Mouse (Mus musculus) heart, embryonic 14.5 days (tissue): ENCODE data around the gene Ptger2. TPM values are rescaled to one million over a fixed set of nuclear protein-coding genes. Genes with fewer than 3 reads are reported as not detected.

Experiments used
- ATAC-seq: fragments of 200-750 bp; cut with Nextera tagmentation; 2 replicates; pipeline ENCODE4 v1.8.0; 2017; ENCODE audit warnings: low read depth, moderate TSS enrichment; ENCODE audit not compliant: insufficient number of reproducible peaks, insufficient read depth, low FRiP score
- H3K27ac ChIP-seq, 2 experiments: fragments of 200-500 bp in 1 of 2; fragments of 300-500 bp in 1 of 2; sonication (generic) in 1 of 2; replicated peaks in 1 of 2; 2 replicates each; pipeline ENCODE4 v1.5.1; 2012 to 2014; ENCODE audit warnings: low read depth in 2 of 2, low read length in 2 of 2, control low read depth in 1 of 2, mild to moderate bottlenecking in 1 of 2, mixed read lengths in 1 of 2; ENCODE audit not compliant: control insufficient read depth in 1 of 2, insufficient read depth in 1 of 2
- H3K27me3 ChIP-seq: fragments of 300-500 bp; sonication (generic); 2 replicates; pipeline ENCODE4 v1.6.1; 2014; ENCODE audit warnings: mild to moderate bottlenecking, low read length, control low read depth; ENCODE audit not compliant: control insufficient read depth, insufficient read depth
- H3K36me3 ChIP-seq: fragments of 300-500 bp; sonication (generic); 2 replicates; pipeline ENCODE4 v1.6.1; 2014; ENCODE audit warnings: mild to moderate bottlenecking, control low read depth, low read length, mixed read lengths; ENCODE audit not compliant: control insufficient read depth, insufficient read depth
- H3K4me1 ChIP-seq, 2 experiments: fragments of 200-500 bp in 1 of 2; fragments of 300-500 bp in 1 of 2; sonication (generic) in 1 of 2; 2 replicates each; pipeline ENCODE4 v1.6.1; 2012 to 2014; ENCODE audit warnings: low read length in 2 of 2, control low read depth in 1 of 2, mixed read lengths in 1 of 2; ENCODE audit not compliant: control insufficient read depth in 2 of 2, insufficient read depth in 2 of 2
- H3K4me2 ChIP-seq: fragments of 300-500 bp; sonication (generic); 2 replicates; pipeline ENCODE4 v1.6.1; 2014; ENCODE audit warnings: mild to moderate bottlenecking, low read length
- H3K4me3 ChIP-seq, 2 experiments: fragments of 200-500 bp in 1 of 2; fragments of 300-500 bp in 1 of 2; sonication (generic) in 1 of 2; 2 replicates each; pipeline ENCODE4 v1.5.1; 2012 to 2014; ENCODE audit warnings: low read length in 2 of 2, mild to moderate bottlenecking in 2 of 2, control low read depth in 1 of 2, low read depth in 1 of 2, moderate library complexity in 1 of 2; ENCODE audit not compliant: control insufficient read depth in 1 of 2, insufficient read depth in 1 of 2
- H3K9ac ChIP-seq: fragments of 300-500 bp; sonication (generic); 2 replicates; pipeline ENCODE4 v1.6.1; 2014; ENCODE audit warnings: mild to moderate bottlenecking, low read length
- H3K9me3 ChIP-seq: fragments of 300-500 bp; sonication (generic); 2 replicates; pipeline ENCODE4 v1.6.1; 2016; ENCODE audit warnings: low read length, control low read depth; ENCODE audit not compliant: control insufficient read depth
- WGBS: fragments of 180-500 bp; shearing (Covaris S2); extraction: QIAGEN DNeasy Blood & Tissue Kit; methylation state at CpG from one replicate; pipeline ENCODE4 v1.1.7; 2014; 5-methylcytosine and 5-hydroxymethylcytosine counted together
- microRNA counts: library from miRNA; unstranded; fragments of <30 nt; microRNA quantifications from one replicate; lab custom pipeline; 2016
- microRNA-seq: library from miRNA; unstranded; fragments of <30 nt; microRNA quantifications from one replicate; pipeline ENCODE4, GENCODE M21; 2016
- polyA plus RNA-seq: library from polyadenylated mRNA; unstranded; fragments of >200 nt; fragmentation: Nextera tagmentation; extraction: Ambion mirVana; gene quantifications from 2 replicates; pipeline ENCODE4 v1.2.1, GENCODE M21; 2014

The Ptger2 gene
- polyA plus RNA-seq, 1 experiment from 2014 or later = not detected

DNA sequence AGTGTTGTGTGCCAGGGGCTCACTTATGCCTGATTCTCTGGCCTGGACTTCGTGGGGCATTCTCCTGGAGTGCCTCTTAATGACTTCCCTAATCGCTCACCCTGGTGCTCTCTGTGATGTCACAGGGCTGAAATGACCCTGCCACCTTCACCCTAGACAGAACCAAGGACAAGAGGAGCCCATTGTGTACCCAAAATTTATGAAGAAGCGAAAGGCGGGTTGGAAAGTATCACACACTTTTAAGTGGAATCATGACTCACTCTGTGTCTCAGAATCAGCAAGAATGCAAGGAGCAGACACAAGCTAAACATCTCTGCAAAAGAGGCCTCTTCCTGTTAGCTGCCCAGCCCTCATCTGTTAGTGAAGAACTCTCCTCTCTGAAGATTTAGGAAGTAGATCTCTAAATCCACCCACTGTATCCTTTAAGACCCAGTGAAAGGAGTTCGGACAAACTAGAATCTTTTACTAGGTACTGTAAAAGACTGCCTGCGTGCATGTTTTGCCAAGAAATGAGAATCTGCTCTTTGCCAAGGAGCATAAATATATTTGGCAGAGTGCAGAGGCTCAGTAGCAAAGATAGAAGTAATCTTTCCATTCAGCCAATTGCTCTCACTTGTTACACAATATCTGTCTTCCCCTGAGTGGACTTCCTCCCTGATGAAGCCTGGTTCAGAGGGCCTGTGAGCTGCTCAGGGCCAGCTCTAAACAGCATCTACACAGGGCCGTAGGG is 61.9 kb downstream of the Ptger2 start:
- 62% methylated on average over 7 of the region's 7 CpGs for WGBS

GRCm38 (mm10) chr14:45050419-45050776 is 62.4 kb downstream of the Ptger2 start:
- Histone ChIP-seq H3K9ac (no peak overlapping the region), H3K9me3 (no peaks in the 10 kb centered on the region), H3K27ac (0 out of 4 replicates have a peak overlapping the region, but pooled peaks of 1 of the 2 experiments have one; percentile 32), H3K36me3 (no peaks in the 10 kb centered on the region), H3K4me2 (no peak overlapping the region), H3K4me1 (no peaks in the 10 kb centered on the region), H3K27me3 (no peaks in the 10 kb centered on the region), H3K4me3 (no peak overlapping the region)
- WGBS = 59% methylated on average over 1 of the region's 1 CpGs
- no peak for ATAC-seq

More for the DNA sequence above, 61.9 kb downstream of the Ptger2 start:
- ATAC-seq = no peak
- no peaks in the 10 kb centered on the region for H3K4me1 ChIP-seq
- H3K4me2 ChIP-seq = no peak overlapping the region
- peak overlapping the region in 1 of 2 experiments; percentile 33; a peak in 1 of 4 replicates for H3K27ac ChIP-seq
- H3K27me3 ChIP-seq = no peaks in the 10 kb centered on the region
- no peaks in the 10 kb centered on the region for H3K9me3 ChIP-seq
- H3K4me3 ChIP-seq = no peak overlapping the region
- no peaks in the 10 kb centered on the region for H3K36me3 ChIP-seq
- H3K9ac ChIP-seq = no peak overlapping the region

- Histone ChIP-seq H3K27ac (no peak overlapping the region), H3K27me3 (no peaks in the 10 kb centered on the region), H3K36me3 (no peaks in the 10 kb centered on the region), H3K9me3 (no peaks in the 10 kb centered on the region), H3K9ac (no peak overlapping the region), H3K4me3 (no peak overlapping the region), H3K4me2 (no peak overlapping the region), H3K4me1 (no peaks in the 10 kb centered on the region)
- no peak for ATAC-seq
- 86% methylated on average over 7 of the region's 7 CpGs for WGBS
These were observed 63.1 kb downstream of the Ptger2 start for GRCm38 (mm10) chr14:45051116-45051515.

MicroRNA genes within 50 kb of the gene (microRNA counts, 519-probe panel; counts per million panel counts)
- microRNA mmu-miR-327 (lab: Ali Mortazavi, UCI) = 322 counts per million, percentile 70 among the panel's probes with 10 or more counts

Small RNA genes within 50 kb of the gene (microRNA-seq; reads per million reads assigned to microRNA genes)
- gene Mir327 = not detected

Other genes with a start within 250 kb of the Ptger2 start
- gene Gm8267, start 237.9 kb upstream of the Ptger2 start, polyA plus RNA-seq = not detected in 2 replicates
- gene Ptgdr, start 128.8 kb upstream of the Ptger2 start, polyA plus RNA-seq = not detected in 2 replicates
- gene Gpr137c, start 231.5 kb downstream of the Ptger2 start, polyA plus RNA-seq = 5.4 and 6.7 TPM in 2 replicates
- 15.3 and 17.7 TPM in 2 replicates for gene Txndc16, start 232.1 kb downstream of the Ptger2 start, polyA plus RNA-seq